ENCODE assay signal across 8 mouse cellular contexts in the genomic region with DNA sequence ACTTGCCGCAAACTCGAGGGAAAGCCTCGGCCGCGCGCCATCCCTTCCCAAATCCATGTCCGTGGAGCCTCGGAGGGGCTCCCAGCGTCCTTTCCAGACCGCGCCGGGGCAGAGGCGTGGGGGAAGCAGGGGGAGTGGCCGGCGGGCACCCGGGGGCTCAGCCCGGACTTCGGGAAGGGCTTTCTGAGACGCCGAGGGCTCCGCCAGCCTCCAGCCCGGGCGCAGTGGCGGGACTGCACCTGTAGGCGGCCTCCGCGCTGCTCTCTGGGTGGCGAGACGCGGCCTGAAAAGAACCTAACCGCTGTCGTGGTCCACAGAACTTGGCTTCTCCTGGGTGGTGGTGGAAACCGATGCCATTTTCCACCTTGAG. TPM values are rescaled to one million over a fixed set of nuclear protein-coding genes. Genes with fewer than 3 reads are reported as not detected.
A peak's percentile ranks its signal among the peaks of the same experiment; 100 is the strongest.
DNase-seq lines count a peak whose midpoint lies in the region; ATAC-seq and TF ChIP-seq lines count a peak whose summit lies in the region.

No protein-coding gene starts in this region.

- TF ChIP-seq CTCF in hindbrain, postnatal 0 days (IDR thresholded peaks at IDR 0.05; ENCODE audit: low read depth) = peak; percentile 81

- peak overlapping the region; percentile 99 for H3K4me2 ChIP-seq in hindbrain, postnatal 0 days (ENCODE audit: low read depth, low read length)

- intact Hi-C loops in left cerebral cortex, postnatal 10 days (cut with DNase I) = loop anchor here (2.0 kb wide), 1 partner anchor 615 kb away; no protein-coding TSS in a partner anchor

- H3K4me1 ChIP-seq in hindbrain, postnatal 0 days (ENCODE audit: insufficient read depth, low read length) = peaks cover 10% of the 10 kb centered on the region; the same call in 1 of the 2 replicates
- H3K4me1 ChIP-seq in megakaryocyte, embryonic 14.5 days = peaks cover 37% of the 10 kb centered on the region

- peak; percentile 52 for ATAC-seq in common myeloid progenitor, adult 5-6 weeks (replicated peaks; ENCODE audit: low read depth, poor library complexity, severe bottlenecking)
- peak; percentile 78 for ATAC-seq in hindbrain, postnatal 0 days

- H3K9ac ChIP-seq in hindbrain, postnatal 0 days (replicated peaks; ENCODE audit: low read length) = peak overlapping the region; percentile 61

- DNase-seq in adrenal gland, adult (ENCODE audit: inconsistent age in 2 of 2, low spot score in 1 of 2) = peak; percentile 89 to 96
- DNase-seq in gastrocnemius, postnatal 10 days = peak; percentile 90
- peak; percentile 88 for DNase-seq in hindbrain, postnatal 0 days (ENCODE audit: low spot score)
- DNase-seq in left cerebral cortex, postnatal 10 days (ENCODE audit: extremely low spot score in 1 of 2, low spot score in 2 of 2) = peak; percentile 56 to 91
- peak; percentile 42 to 51 for DNase-seq in right cerebral cortex, adult 2 months (ENCODE audit: low spot score in 2 of 2)
- DNase-seq in urinary bladder, postnatal 36 days (ENCODE audit: low spot score in 2 of 2) = peak; percentile 84 to 87

- H3K9me3 ChIP-seq in hindbrain, postnatal 0 days (ENCODE audit: low read length) = no peaks in the 10 kb centered on the region
- no peaks in the 10 kb centered on the region for H3K9me3 ChIP-seq in megakaryocyte, embryonic 14.5 days

- peak overlapping the region; percentile 50 for H3K4me3 ChIP-seq in hindbrain, postnatal 0 days (ENCODE audit: low read length)
- peak overlapping the region; percentile 95 for H3K4me3 ChIP-seq in megakaryocyte, embryonic 14.5 days (replicated peaks)

- H3K27me3 ChIP-seq in hindbrain, postnatal 0 days (ENCODE audit: insufficient read depth, low read length) = no peaks in the 10 kb centered on the region
- peaks cover 73% of the 10 kb centered on the region for H3K27me3 ChIP-seq in megakaryocyte, embryonic 14.5 days (replicated peaks)

- peak overlapping the region; percentile 87 for H3K27ac ChIP-seq in hindbrain, postnatal 0 days

- 2% methylated on average over 30 of the region's 33 CpGs for WGBS in hindbrain, postnatal 0 days

- no peaks in the 10 kb centered on the region for H3K36me3 ChIP-seq in hindbrain, postnatal 0 days (ENCODE audit: insufficient read depth, low read length)
- H3K36me3 ChIP-seq in megakaryocyte, embryonic 14.5 days (replicated peaks; ENCODE audit: low read length) = no peaks in the 10 kb centered on the region

RNA-seq across cellular contexts. Expression of a gene that starts 0.9 kb away (rescaled TPM):
- total RNA-seq in common myeloid progenitor, adult 5-6 weeks (2017) = not detected in 2 replicates
- 10 to 100 TPM; 10.6 to 16.7 TPM for total RNA-seq in gastrocnemius, postnatal 10 days (2021)
- total RNA-seq in hindbrain, postnatal 0 days (2014; rRNA removed) = 8.5 and 8.7 TPM in 2 replicates
- 4.9 and 5.5 TPM in 2 replicates for polyA plus RNA-seq in hindbrain, postnatal 0 days (2015; fragmentation: Nextera tagmentation; extraction: Ambion mirVana)
- total RNA-seq in left cerebral cortex, postnatal 10 days (2021) = 1 to 10 TPM; 5.9 to 7.6 TPM
- polyA plus RNA-seq in megakaryocyte, embryonic 14.5 days (2012; ENCODE audit: insufficient read depth, low replicate concordance) = not detected in 2 replicates

Comparison
In these comparisons a context has a peak if more than half of its experiments do, and no peak if none do; other contexts are left out.
1. Peak in every context shown above with its lines: DNase-seq, ATAC-seq, H3K4me3 ChIP-seq and H3K27ac ChIP-seq.